10 mouse cellular contexts compared by ENCODE assay signal in the genomic region with DNA sequence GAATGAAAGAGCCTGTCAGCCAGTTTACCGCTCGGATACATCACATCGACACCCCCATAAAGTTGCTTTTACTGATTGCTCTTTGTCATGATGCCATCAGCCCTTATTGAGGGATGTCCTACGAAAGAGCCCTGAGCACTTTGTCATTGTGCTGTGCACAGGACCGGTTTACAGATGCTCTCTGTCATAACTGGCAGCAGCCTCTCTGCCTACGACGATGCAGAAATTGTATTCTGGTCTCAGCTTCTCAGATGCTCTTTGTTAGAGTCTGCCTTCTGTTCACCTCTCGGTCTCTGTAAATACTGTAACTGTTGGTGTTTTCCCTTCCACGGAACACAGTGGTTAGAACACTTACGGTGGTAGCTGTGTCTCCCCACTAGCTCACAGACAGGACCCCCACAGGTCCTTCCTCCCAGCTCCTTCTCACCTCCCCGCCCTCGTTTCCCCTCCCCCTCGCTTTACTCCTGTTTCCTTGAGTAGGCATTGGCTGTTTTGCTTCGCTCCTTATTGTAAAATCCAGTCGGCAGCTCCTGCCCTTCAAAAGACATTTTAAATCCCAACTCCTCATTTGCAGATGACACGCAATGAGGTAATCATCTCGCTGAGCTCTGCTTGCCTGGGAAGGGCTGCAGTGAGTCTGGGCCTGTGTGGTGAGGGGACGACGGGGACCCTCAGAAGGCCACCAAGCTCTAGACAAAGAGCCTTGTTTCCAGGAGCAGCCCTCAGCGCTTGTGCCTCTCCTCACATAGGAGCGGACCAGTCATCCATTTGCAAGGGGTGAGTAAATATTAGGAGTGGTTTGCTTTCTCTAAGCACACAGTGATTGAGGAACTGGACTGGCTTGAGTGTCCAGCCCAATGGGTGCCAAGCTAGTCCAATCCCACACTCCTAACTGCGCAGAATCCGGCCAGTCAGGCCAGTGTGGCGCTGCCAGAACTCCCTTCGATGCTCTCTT. TPM values are rescaled to one million over a fixed set of nuclear protein-coding genes. Genes with fewer than 3 reads are reported as not detected.
DNase-seq lines count a peak whose midpoint lies in the region; ATAC-seq and TF ChIP-seq lines count a peak whose summit lies in the region.
"Had no signal": no experiment of that assay in that cellular context is flagged by ENCODE, and none has a peak within 500 bp of the region (broad histone marks: within the 10 kb centered on the region; RNA-seq: fewer than 3 reads in every experiment).

No protein-coding gene starts in this region.

- H3K27me3 ChIP-seq in heart, embryonic 10.5 days (ENCODE audit: insufficient read depth, poor library complexity, severe bottlenecking), result 0 out of 2 replicates have a peak, but pooled peaks cover 4% of the 10 kb centered on the region
- no peaks in the 10 kb centered on the region for H3K27me3 ChIP-seq in heart, embryonic 11.5 days (ENCODE audit: control insufficient read depth, insufficient read depth, low read length)
- no peaks in the 10 kb centered on the region for H3K27me3 ChIP-seq in forebrain, embryonic 16.5 days (replicated peaks; ENCODE audit: control insufficient read depth, insufficient read depth, low read length)
- H3K27me3 ChIP-seq in midbrain, postnatal 0 days (ENCODE audit: insufficient read depth, low read length), result no peaks in the 10 kb centered on the region
- H3K27me3 ChIP-seq: Patski had no signal

- TF ChIP-seq POLR2A in lung, adult 2 months (IDR thresholded peaks at IDR 0.05; ENCODE audit: borderline replicate concordance, extremely low read depth, low read depth, low read length), result peak; percentile 40; the same call in 1 of the 2 replicates

- H3K27ac ChIP-seq in heart, embryonic 10.5 days, result peak overlapping the region; percentile 62
- H3K27ac ChIP-seq in heart, embryonic 11.5 days (ENCODE audit: low read depth, low read length), result no peak overlapping the region
- H3K27ac ChIP-seq in forebrain, embryonic 16.5 days (ENCODE audit: low read length), result peak overlapping the region; percentile 55
- H3K27ac ChIP-seq in midbrain, postnatal 0 days (ENCODE audit: low read depth, low read length), result peak overlapping the region; percentile 27

- no peak for ATAC-seq in heart, embryonic 11.5 days (replicated peaks; ENCODE audit: insufficient number of reproducible peaks, low FRiP score, low TSS enrichment)
- ATAC-seq in forebrain, embryonic 16.5 days, result peak; percentile 82
- peak; percentile 71 for ATAC-seq in midbrain, postnatal 0 days (ENCODE audit: low FRiP score)
- no peak for ATAC-seq in megakaryocyte, adult 5-6 weeks (ENCODE audit: poor library complexity, severe bottlenecking)
- ATAC-seq: Patski had no signal

- H3K9ac ChIP-seq in heart, embryonic 11.5 days (ENCODE audit: low read depth, low read length), result no peak overlapping the region
- H3K9ac ChIP-seq in forebrain, embryonic 16.5 days (replicated peaks; ENCODE audit: low read depth, low read length), result 0 out of 2 replicates have a peak overlapping the region, but pooled peaks have one; percentile 29
- H3K9ac ChIP-seq in midbrain, postnatal 0 days (replicated peaks; ENCODE audit: low read length, poor library complexity, severe bottlenecking), result no peak overlapping the region

- H3K4me2 ChIP-seq in heart, embryonic 11.5 days, result no peak overlapping the region
- peak overlapping the region; percentile 35 for H3K4me2 ChIP-seq in forebrain, embryonic 16.5 days (ENCODE audit: low read length)
- H3K4me2 ChIP-seq in midbrain, postnatal 0 days (ENCODE audit: low read depth, low read length, poor library complexity, severe bottlenecking), result 0 out of 2 replicates have a peak overlapping the region, but pooled peaks have one; percentile 4

- no peaks in the 10 kb centered on the region for H3K36me3 ChIP-seq in heart, embryonic 10.5 days
- H3K36me3 ChIP-seq in heart, embryonic 11.5 days (ENCODE audit: control insufficient read depth, insufficient read depth, low read length), result no peaks in the 10 kb centered on the region
- no peaks in the 10 kb centered on the region for H3K36me3 ChIP-seq in forebrain, embryonic 16.5 days (ENCODE audit: control insufficient read depth, insufficient read depth)
- no peaks in the 10 kb centered on the region for H3K36me3 ChIP-seq in midbrain, postnatal 0 days (ENCODE audit: insufficient read depth, low read length)

- no peak for TF ChIP-seq CTCF in lung, adult 2 months (IDR thresholded peaks at IDR 0.05; ENCODE audit: insufficient read depth, low read length)
- TF ChIP-seq CTCF in midbrain, postnatal 0 days (IDR thresholded peaks at IDR 0.05), result no peak

- WGBS in heart, embryonic 10.5 days, result 47% methylated on average over 25 of the region's 25 CpGs
- WGBS in heart, embryonic 11.5 days (ENCODE audit: insufficient replicate concordance), result 47% methylated on average over 25 of the region's 25 CpGs
- WGBS in forebrain, embryonic 16.5 days, result 41% methylated on average over 25 of the region's 25 CpGs
- 56% methylated on average over 25 of the region's 25 CpGs for WGBS in lung, adult 2 months
- 47% methylated on average over 25 of the region's 25 CpGs for WGBS in midbrain, postnatal 0 days

- no peak overlapping the region for H3K4me3 ChIP-seq in heart, embryonic 10.5 days
- no peak overlapping the region for H3K4me3 ChIP-seq in heart, embryonic 11.5 days (ENCODE audit: low read depth, low read length)
- 0 out of 2 replicates have a peak overlapping the region, but pooled peaks have one; percentile 2 for H3K4me3 ChIP-seq in forebrain, embryonic 16.5 days (replicated peaks; ENCODE audit: low read length)
- peak overlapping the region; percentile 20 for H3K4me3 ChIP-seq in lung, adult 2 months (replicated peaks; ENCODE audit: extremely low read depth, low read depth, low read length)
- H3K4me3 ChIP-seq in midbrain, postnatal 0 days (ENCODE audit: low read depth, low read length), result no peak overlapping the region

- no peaks in the 10 kb centered on the region for H3K9me3 ChIP-seq in heart, embryonic 10.5 days
- no peaks in the 10 kb centered on the region for H3K9me3 ChIP-seq in heart, embryonic 11.5 days (replicated peaks; ENCODE audit: control insufficient read depth, low read length)
- no peaks in the 10 kb centered on the region for H3K9me3 ChIP-seq in forebrain, embryonic 16.5 days (ENCODE audit: control insufficient read depth, low read length)
- H3K9me3 ChIP-seq in midbrain, postnatal 0 days (ENCODE audit: low read length), result no peaks in the 10 kb centered on the region

- peaks cover 18% of the 10 kb centered on the region for H3K4me1 ChIP-seq in heart, embryonic 10.5 days
- 0 out of 2 replicates have a peak, but pooled peaks cover 8% of the 10 kb centered on the region for H3K4me1 ChIP-seq in heart, embryonic 11.5 days (ENCODE audit: control insufficient read depth, insufficient read depth, low read length)
- H3K4me1 ChIP-seq in forebrain, embryonic 16.5 days (replicated peaks; ENCODE audit: control insufficient read depth, insufficient read depth, low read length), result peaks cover 13% of the 10 kb centered on the region
- H3K4me1 ChIP-seq in lung, adult 2 months (ENCODE audit: control insufficient read depth, insufficient read depth, low read length), result no peaks in the 10 kb centered on the region; the same call in 1 of the 2 replicates
- H3K4me1 ChIP-seq in midbrain, postnatal 0 days (ENCODE audit: insufficient read depth, low read length), result no peaks in the 10 kb centered on the region

- DNase-seq in heart, embryonic 10.5 days (ENCODE audit: low spot score), result no peak
- DNase-seq in lung, adult 2 months, result no peak
- DNase-seq in midbrain, postnatal 0 days (ENCODE audit: low spot score), result peak; percentile 32
- no peak for DNase-seq in retina, postnatal 1 day
- DNase-seq in adrenal gland, adult 2 months, result no peak
- DNase-seq: right cerebral cortex, postnatal 14 days had no signal

RNA-seq across cellular contexts. Expression of a gene that starts 6.6 kb away (rescaled TPM):
- polyA plus RNA-seq in heart, embryonic 10.5 days (2016; fragmentation: Nextera tagmentation; extraction: Ambion mirVana), result 4.8 and 5.6 TPM in 2 replicates
- 7.4 and 8.3 TPM in 2 replicates for polyA plus RNA-seq in heart, embryonic 11.5 days (2014; fragmentation: Nextera tagmentation; extraction: Ambion mirVana)
- 3.2 and 3.4 TPM in 2 replicates for polyA plus RNA-seq in forebrain, embryonic 16.5 days (2015; fragmentation: Nextera tagmentation; extraction: Ambion mirVana)
- polyA plus RNA-seq in lung, adult 2 months (2012; rRNA removed), result 63.0 and 81.5 TPM in 2 replicates
- 53.9 and 58.5 TPM in 2 replicates for total RNA-seq in midbrain, postnatal 0 days (2014; rRNA removed)
- 3.7 and 3.8 TPM in 2 replicates for polyA plus RNA-seq in midbrain, postnatal 0 days (2015; fragmentation: Nextera tagmentation; extraction: Ambion mirVana)
- total RNA-seq in megakaryocyte, adult 5-6 weeks (2015), result 1.0 and 1.2 TPM in 2 replicates
- 0.98 and 1.8 TPM in 2 replicates for total RNA-seq in megakaryocyte, adult 5-6 weeks (2017)
- 10 to 100 TPM; 29.1 to 48.4 TPM for total RNA-seq in adrenal gland, adult 2 months (2021)
- polyA plus RNA-seq in adrenal gland, adult 2 months (2012; rRNA removed), result 13.5 and 16.5 TPM in 2 replicates

Comparison
In these comparisons a context has a peak if more than half of its experiments do, and no peak if none do; other contexts are left out.
1. H3K4me3 ChIP-seq: peak in forebrain, embryonic 16.5 days (single experiment) and lung, adult 2 months (single experiment); none in heart, embryonic 10.5 days (single experiment), heart, embryonic 11.5 days (single experiment) and midbrain, postnatal 0 days (single experiment).
2. ATAC-seq: peak in forebrain, embryonic 16.5 days (single experiment) and midbrain, postnatal 0 days (single experiment); none in heart, embryonic 11.5 days (single experiment) and megakaryocyte, adult 5-6 weeks (single experiment).